Mouse (Mus musculus) olfactory bulb, adult 2 months (tissue): ENCODE measurements around the gene Vdr.

Experiments
- CTCF ChIP-seq: fragments of 200-500 bp; IDR thresholded peaks from 2 replicates; pipeline ENCODE4 v1.5.1; 2012; ENCODE audit warnings: low read depth, mild to moderate bottlenecking, low read length, moderate library complexity; ENCODE audit not compliant: insufficient read depth
- POLR2A ChIP-seq: fragments of 200-500 bp; IDR thresholded peaks from 2 replicates; pipeline ENCODE4 v1.6.1; 2012; ENCODE audit warnings: mild to moderate bottlenecking, low read depth, low read length, moderate library complexity; ENCODE audit not compliant: insufficient read depth

DNA sequence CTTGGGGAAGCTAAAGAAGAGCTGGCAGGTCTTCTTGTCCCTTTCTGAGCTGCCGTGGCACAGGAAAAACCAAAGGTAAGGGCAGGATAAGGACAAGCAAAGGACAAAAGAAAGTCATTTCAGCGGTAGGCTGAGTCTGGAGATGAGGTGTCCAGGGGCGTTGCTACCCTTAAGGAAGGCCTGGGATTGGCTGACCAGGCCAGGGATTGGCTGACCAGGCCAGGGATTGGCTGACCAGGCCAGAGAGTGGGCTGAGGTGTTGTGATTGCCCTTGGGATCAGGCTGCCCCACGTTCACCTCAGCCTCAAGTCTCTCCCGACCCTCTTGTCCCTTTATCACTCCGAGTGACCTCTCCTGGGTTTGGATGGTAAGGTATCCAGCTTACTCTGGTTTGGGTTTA, 5.1 kb downstream of the Vdr start:
- TF ChIP-seq CTCF: no peak
- no peak for TF ChIP-seq POLR2A
